Mouse (Mus musculus) spleen, adult 2 months (tissue): Measurements from ENCODE around the gene Nol12. TPM values are rescaled to one million over a fixed set of nuclear protein-coding genes. Genes with fewer than 3 reads are reported as not detected.

Experiments
- DNase-seq, 2 experiments: peaks; one replicate each; pipeline versions ENCODE4 v3.0.0 to v3.0.0-alpha.2; 2012 to 2021; ENCODE audit warnings: low spot score in 2 of 2, low read depth in 1 of 2
- H3K27ac ChIP-seq: fragments of 200-500 bp; 2 replicates; pipeline ENCODE4 v1.5.1; 2012; ENCODE audit warnings: low read length, inconsistent platforms; ENCODE audit not compliant: insufficient read depth
- H3K27me3 ChIP-seq: fragments of 200-500 bp; 2 replicates; pipeline ENCODE4 v1.6.1; 2012; ENCODE audit warnings: mild to moderate bottlenecking, moderate library complexity, low read length, inconsistent platforms; ENCODE audit not compliant: control insufficient read depth, insufficient read depth
- H3K36me3 ChIP-seq: fragments of 200-500 bp; 2 replicates; pipeline ENCODE4 v1.6.1; 2012; ENCODE audit warnings: mild to moderate bottlenecking, low read length, inconsistent platforms; ENCODE audit not compliant: control insufficient read depth, insufficient read depth
- H3K4me1 ChIP-seq: fragments of 200-500 bp; 2 replicates; pipeline ENCODE4 v1.6.1; 2011; ENCODE audit warnings: inconsistent platforms; ENCODE audit not compliant: control insufficient read depth, insufficient read depth, insufficient read length
- H3K4me3 ChIP-seq: fragments of 200-500 bp; 2 replicates; pipeline ENCODE4 v1.5.1; 2011; ENCODE audit warnings: mild to moderate bottlenecking, inconsistent platforms; ENCODE audit not compliant: insufficient read depth, insufficient read length; ENCODE audit errors: extremely low read depth
- CTCF ChIP-seq: fragments of 200-500 bp; IDR thresholded peaks from 2 replicates; pipeline ENCODE4 v1.5.1; 2011; ENCODE audit warnings: mild to moderate bottlenecking, inconsistent platforms; ENCODE audit not compliant: insufficient read depth, insufficient read length, insufficient replicate concordance; ENCODE audit errors: extremely low read depth
- POLR2A ChIP-seq: fragments of 200-500 bp; IDR thresholded peaks from 2 replicates; pipeline ENCODE4 v1.6.1; 2011; ENCODE audit warnings: low read depth, low read length, inconsistent platforms
- WGBS: fragments of 180-500 bp; shearing (Covaris S2); methylation state at CpG from one replicate; pipeline ENCODE4 v1.1.7; 2018; 5-methylcytosine and 5-hydroxymethylcytosine counted together
- polyA plus RNA-seq: library from polyadenylated mRNA; depleted of rRNA; stranded (reverse); fragments of >200 nt; gene quantifications from 2 replicates; pipeline ENCODE4 v1.2.3, GENCODE M21; 2012

The Nol12 gene
- polyA plus RNA-seq, 1 experiment: 14.2 TPM

- WGBS: 5% methylated on average over 3 of the region's 3 CpGs
- H3K27me3 ChIP-seq: no peaks in the 10 kb centered on the region
- peak; percentile 71 to 76 for DNase-seq
- H3K4me1 ChIP-seq: peaks cover 6% of the 10 kb centered on the region; the same call in 1 of the 2 replicates
- no peak overlapping the region for H3K27ac ChIP-seq
- H3K4me3 ChIP-seq: no peak overlapping the region
- no peaks in the 10 kb centered on the region for H3K36me3 ChIP-seq
- TF ChIP-seq CTCF (peak; percentile 78; the same call in 1 of the 2 replicates), POLR2A (no peak)
These were observed 3.2 kb upstream of the Nol12 start for GRCm38 (mm10) chr15:78931577-78931976.

GRCm38 (mm10) chr15:78936403-78936802, 1.7 kb downstream of the Nol12 start:
- no peaks in the 10 kb centered on the region; the same call in 1 of the 2 replicates for H3K4me1 ChIP-seq
- DNase-seq: no peak
- H3K27ac ChIP-seq: no peak overlapping the region
- no peak overlapping the region for H3K4me3 ChIP-seq
- WGBS: 91% methylated on average over 12 of the region's 12 CpGs
- no peaks in the 10 kb centered on the region for H3K27me3 ChIP-seq
- no peak for TF ChIP-seq CTCF
- TF ChIP-seq POLR2A: no peak
- H3K36me3 ChIP-seq: peaks cover 23% of the 10 kb centered on the region

- no peak overlapping the region for H3K27ac ChIP-seq
- H3K27me3 ChIP-seq: no peaks in the 10 kb centered on the region
- H3K4me3 ChIP-seq: no peak overlapping the region
- no peaks in the 10 kb centered on the region for H3K4me1 ChIP-seq
- DNase-seq: no peak
- peaks cover 24% of the 10 kb centered on the region for H3K36me3 ChIP-seq
- no peak for TF ChIP-seq CTCF
- no peak for TF ChIP-seq POLR2A
- WGBS: 94% methylated on average over 10 of the region's 10 CpGs
These were observed 2.6 kb downstream of the Nol12 start for GRCm38 (mm10) chr15:78937311-78937710.

- no peaks in the 10 kb centered on the region for H3K27me3 ChIP-seq
- no peak for TF ChIP-seq POLR2A
- TF ChIP-seq CTCF: no peak
These were observed 3.2 kb downstream of the Nol12 start for GRCm38 (mm10) chr15:78937963-78938362.

GRCm38 (mm10) chr15:78940325-78940724, 5.6 kb downstream of the Nol12 start:
- TF ChIP-seq CTCF (no peak), POLR2A (no peak)
- H3K27me3 ChIP-seq: no peaks in the 10 kb centered on the region
- no peak overlapping the region for H3K27ac ChIP-seq
- H3K4me3 ChIP-seq: no peak overlapping the region
- DNase-seq: no peak
- H3K4me1 ChIP-seq: no peaks in the 10 kb centered on the region
- peaks cover 24% of the 10 kb centered on the region for H3K36me3 ChIP-seq
- 89% methylated on average over 13 of the region's 13 CpGs for WGBS

More at GRCm38 (mm10) chr15:78937963-78938362, 3.2 kb downstream of the Nol12 start:
- Histone ChIP-seq H3K4me3 (no peak overlapping the region), H3K27ac (no peak overlapping the region), H3K4me1 (no peaks in the 10 kb centered on the region), H3K36me3 (peaks cover 24% of the 10 kb centered on the region)
- 93% methylated on average over 2 of the region's 2 CpGs for WGBS
- DNase-seq: no peak

GRCm38 (mm10) chr15:78942663-78943062, 7.9 kb downstream of the Nol12 start:
- 35% methylated on average over 9 of the region's 9 CpGs for WGBS
- H3K4me3 ChIP-seq: peak overlapping the region; percentile 10; the same call in 1 of the 2 replicates

GRCm38 (mm10) chr15:78946232-78946631, 11.5 kb downstream of the Nol12 start:
- H3K4me1 ChIP-seq: peaks cover 2% of the 10 kb centered on the region; the same call in 1 of the 2 replicates
- no peak for DNase-seq
- no peaks in the 10 kb centered on the region for H3K27me3 ChIP-seq
- 0 out of 2 replicates have a peak, but pooled peaks cover 2% of the 10 kb centered on the region for H3K36me3 ChIP-seq
- WGBS: 76% methylated on average over 7 of the region's 7 CpGs
- H3K4me3 ChIP-seq: no peak overlapping the region
- TF ChIP-seq CTCF: no peak
- TF ChIP-seq POLR2A: no peak
- H3K27ac ChIP-seq: no peak overlapping the region

More at GRCm38 (mm10) chr15:78942663-78943062, 7.9 kb downstream of the Nol12 start:
- no peaks in the 10 kb centered on the region for H3K27me3 ChIP-seq
- H3K27ac ChIP-seq: no peak overlapping the region
- DNase-seq: peak in 1 of 2 experiments; percentile 54
- H3K36me3 ChIP-seq: peaks cover 21% of the 10 kb centered on the region
- no peak for TF ChIP-seq POLR2A
- TF ChIP-seq CTCF: peak; percentile 70
- H3K4me1 ChIP-seq: peaks cover 2% of the 10 kb centered on the region; the same call in 1 of the 2 replicates
